Mouse (Mus musculus): Measurements from ENCODE around the gene Sp100.
"Not testable (repeated sequence)": the region's sequence is repeated elsewhere in the genome, so short reads cannot be mapped to it uniquely, and the experiment has no call there.

Sp100 gene

DNA sequence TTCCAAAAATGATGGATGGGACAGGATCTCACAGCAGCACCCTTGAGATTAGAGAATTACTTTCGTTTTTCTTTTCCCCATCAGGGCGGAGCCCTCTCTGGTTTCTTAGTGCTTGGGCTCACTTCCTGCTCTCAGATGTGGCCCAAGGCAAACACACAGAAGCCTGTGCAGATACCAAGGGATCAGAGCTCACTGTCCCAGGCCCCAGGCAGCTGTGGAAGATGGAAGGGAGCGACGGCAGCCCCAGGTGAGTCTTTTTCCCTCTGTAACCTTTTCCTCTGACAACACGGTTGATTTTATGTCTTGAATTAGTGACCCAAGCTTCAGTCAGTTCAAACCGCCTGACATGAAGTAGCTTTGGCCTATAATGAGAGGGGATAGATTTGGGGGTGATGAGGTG is at the start of gene Sp100:
Sp100 (plus strand) TSS at position 108 of the 400 bp plus-strand sequence.
- in situ Hi-C loops (cut with MseI, MboI), result not testable (repeated sequence)

DNA sequence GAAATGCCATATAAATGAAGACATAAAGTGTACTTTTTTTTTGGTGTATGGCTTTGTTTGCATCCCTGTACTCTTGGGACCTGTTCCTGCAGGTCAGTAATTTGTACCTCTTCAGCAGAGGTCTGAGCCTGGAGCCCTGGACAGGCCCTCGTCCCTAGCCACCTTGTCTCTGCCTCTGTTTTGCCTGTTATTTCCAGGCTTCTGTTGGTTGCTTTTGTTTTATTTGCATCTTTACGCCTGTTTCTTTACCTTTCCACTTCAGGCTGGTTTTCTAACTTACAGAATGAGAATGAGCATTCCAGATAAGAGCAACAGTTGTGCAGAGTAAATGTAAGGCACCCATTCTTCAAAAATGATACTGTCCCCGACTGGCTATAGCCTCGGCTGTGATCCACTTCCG is 49.7 kb upstream of the Sp100 start, which contains the start of gene Sp140:
Sp140 (plus strand) TSS at position 301 of the 400 bp plus-strand sequence.
- in situ Hi-C loops (cut with MseI, MboI), result not testable (repeated sequence)

DNA sequence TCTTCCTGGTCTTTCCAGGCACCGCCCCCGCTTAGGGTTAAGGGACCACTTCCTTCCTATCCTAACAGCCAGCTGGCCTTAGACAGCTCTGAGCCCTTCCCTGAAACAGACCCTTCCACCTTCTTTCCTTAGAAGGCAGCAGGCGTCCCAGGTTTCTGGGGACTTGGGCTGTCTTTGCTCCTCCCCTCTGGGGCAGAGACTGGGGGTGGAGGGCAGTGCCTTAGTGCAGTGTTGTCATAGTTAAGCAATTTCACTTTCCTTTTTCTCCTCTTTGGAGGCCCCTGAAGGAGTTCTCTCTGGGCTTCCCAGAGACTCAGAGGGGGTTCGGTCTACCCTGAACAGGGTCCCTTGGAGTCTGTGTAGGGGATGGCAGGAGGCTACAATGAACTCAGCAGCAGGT is 49.0 kb upstream of the Sp100 start:
- in situ Hi-C loops (cut with MseI, MboI), result not testable (repeated sequence)

DNA sequence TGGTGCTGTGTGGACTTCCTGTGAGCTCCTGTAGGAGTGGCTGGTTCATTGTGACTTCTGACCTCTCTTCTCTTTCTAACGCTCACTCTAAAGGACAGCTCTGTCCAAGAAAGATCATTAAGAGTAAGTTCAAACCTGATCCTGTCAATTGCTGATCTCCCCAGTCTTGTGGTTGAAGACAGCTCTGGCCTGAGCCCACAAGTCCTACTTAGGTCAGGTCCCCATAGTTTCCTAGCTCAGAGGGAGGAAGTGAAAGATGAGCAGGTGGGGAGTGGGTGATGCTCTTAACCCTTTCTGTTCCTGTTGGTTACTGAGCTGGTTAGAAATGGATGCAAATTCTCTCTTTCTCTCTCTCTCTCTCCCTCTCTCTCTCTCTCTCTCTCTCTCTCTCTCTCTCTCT is 45.4 kb upstream of the Sp100 start:
- in situ Hi-C loops (cut with MseI, MboI), result not testable (repeated sequence)

DNA sequence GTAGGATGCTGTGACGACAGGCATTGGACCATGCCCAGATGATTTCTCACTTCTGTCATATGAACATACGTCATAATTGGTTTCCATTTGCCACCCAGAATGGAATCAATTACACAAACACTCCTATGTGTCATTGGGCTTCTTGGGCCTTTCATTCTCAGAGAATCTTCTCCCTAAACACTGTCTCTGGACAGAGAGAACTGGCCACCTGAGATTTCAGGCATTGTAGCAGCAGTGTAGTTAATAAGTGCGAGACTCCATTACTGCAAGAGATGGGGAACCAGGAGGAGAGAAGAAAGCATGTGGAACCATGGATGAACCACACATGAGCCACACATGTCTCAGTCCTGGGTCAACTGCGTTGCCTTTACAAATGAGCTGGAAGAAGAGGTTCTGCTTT is 41.4 kb upstream of the Sp100 start:
- in situ Hi-C loops (cut with MseI, MboI), result not testable (repeated sequence)

DNA sequence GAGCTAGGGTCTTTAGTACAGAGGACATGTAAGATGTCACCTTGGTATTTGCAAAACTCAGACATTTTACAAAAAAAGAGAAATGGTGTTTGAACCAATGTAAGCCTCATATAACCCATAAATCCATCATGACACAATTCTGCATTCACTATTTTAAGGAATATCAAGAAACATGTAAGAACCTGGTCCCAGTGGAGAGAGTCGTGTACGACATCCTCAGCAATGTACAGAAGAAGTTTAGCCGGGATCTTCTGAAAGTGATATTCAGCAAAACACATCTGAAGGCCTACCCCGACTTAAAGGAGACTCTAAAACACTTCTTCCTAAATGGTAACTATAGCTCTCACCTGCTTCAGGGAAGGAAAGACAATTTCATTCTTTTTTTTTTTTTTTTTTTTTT is 39.2 kb upstream of the Sp100 start:
- in situ Hi-C loops (cut with MseI, MboI), result not testable (repeated sequence)

DNA sequence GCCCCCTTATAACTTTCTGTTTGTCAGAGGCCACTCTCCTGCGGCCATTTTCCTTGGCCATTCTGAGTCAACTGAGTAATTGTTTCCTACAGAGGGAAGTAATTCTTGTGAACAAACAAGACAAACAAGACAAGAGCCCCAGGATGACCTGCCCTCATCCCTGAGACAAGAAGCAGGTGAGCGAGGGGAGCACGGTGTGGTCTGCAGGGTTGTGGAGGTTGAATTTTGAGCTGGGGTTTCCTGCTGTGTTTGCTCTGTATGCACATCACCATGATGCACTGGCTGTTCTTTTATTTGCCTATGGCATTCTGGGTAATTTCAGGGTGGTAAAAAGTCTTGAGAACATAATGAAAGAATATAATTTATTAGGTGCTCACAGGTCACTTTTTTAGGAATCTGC is 34.7 kb upstream of the Sp100 start:
- in situ Hi-C loops (cut with MseI, MboI), result not testable (repeated sequence)

DNA sequence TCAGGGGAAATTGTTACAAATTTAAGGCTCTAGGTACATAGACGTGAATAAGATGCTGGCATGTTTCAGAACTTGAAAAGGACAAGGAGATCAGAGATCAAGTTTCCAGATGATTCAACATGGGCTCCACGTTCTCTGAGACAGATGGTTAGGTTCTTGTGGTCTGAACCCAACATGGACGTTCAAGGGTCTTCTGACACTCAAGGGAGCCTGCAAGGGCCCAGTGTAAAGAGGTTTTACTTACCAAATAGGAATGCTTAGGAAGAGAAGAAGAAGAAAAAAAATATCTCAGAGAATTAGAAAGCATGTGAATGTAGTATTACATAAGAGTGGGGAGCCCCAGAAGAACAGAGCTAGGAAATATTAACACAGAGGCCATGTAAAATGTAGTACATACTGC is 34.0 kb upstream of the Sp100 start:
- in situ Hi-C loops (cut with MseI, MboI), result not testable (repeated sequence)

DNA sequence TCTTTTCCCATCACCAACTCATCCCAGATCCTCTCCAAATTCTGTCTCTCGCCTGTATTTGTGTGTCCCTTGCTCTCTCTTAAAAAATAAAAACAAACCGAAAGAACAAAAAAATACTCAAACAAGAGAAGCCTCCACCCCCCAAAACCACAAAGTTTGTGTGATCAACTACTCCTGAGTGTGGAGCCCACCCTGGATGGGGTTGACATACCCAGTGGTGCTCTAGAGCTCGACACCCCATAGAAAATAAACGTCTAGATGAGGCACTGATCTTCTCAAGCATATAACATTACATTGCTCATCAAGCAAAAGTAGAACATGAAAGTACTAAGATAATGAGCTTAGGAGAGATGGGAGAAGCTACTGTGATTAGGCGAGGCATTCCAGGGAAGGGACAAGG is 32.6 kb upstream of the Sp100 start:
- in situ Hi-C loops (cut with MseI, MboI), result not testable (repeated sequence)

DNA sequence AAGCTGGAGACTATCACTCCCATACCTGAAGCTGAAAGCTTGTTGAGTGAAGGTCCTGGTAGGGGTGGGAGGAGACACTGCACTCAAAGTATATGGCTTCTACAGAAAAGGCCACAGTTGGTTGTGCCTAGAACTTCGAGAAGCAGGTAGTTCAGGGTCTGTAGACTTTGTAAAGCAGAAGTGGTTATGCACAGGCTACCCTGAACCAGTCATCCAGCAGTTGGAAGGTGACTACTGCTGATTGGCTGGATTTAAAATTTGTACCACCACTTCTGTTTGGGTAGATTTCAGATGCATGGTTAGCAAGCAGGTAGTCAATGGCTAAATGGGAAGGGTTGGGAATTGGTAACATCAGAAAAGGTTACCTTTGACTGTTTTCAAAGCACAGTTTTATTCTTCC is 31.1 kb upstream of the Sp100 start:
- in situ Hi-C loops (cut with MseI, MboI), result not testable (repeated sequence)

DNA sequence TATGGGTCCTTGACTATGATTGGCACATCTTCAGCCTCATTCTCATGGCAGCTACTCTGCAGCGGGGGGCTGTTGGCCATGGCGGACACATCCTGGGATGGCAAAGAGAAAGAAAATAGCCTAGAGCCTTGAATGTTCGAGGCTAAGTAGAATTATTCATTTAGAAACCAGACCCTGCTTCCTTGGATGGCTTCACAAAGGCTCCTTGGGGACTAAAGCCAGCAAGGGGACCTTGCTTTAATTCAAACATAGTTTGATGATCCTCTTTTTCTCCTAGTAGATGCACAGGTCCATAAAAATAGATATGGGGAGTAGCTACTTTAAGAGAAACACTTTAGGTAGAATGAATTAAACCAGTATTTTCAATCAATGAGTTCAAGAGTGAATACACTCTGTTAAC is 12.9 kb upstream of the Sp100 start:
- in situ Hi-C loops (cut with MseI, MboI), result not testable (repeated sequence)

DNA sequence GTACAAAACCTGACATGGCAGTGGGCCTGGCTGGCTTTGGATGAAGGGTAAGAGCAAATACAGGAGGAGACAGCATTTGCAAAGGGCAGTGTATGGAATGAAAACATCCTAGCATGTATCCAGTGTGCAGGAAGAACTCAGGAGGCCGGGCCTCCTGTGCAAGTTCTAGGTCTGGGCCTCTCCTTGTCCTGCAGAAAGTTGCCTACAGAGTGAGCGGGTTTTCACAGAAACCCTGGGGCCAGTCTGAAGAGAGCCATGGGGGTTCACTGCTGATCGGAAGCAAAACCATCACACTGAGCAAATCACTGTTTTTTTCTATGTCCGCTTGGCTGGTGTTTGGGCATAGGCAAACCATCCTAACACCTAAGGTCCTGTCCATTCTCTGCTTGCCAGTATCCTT is 11.6 kb upstream of the Sp100 start:
- in situ Hi-C loops (cut with MseI, MboI), result not testable (repeated sequence)

DNA sequence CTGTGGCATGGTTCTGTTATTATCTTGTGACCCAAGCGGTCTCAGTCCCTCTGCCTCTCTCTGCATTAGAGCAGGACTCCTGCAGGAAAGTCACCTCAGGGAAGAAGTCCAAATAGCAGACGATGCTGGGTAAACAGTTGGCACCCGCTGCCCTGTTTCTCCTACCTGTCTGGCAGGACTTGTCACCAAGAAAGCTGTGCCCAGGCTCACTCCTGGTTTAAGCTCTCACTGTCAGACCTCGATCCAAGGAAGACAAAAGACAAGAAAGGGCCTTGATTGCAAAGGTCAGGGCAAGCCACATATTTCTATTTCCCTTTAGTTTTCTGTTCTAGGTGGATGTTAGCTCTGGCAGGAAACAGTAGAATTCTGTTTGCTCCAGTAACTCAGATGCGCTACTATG is 736 bp downstream of the Sp100 start:
- in situ Hi-C loops (cut with MseI, MboI), result not testable (repeated sequence)

DNA sequence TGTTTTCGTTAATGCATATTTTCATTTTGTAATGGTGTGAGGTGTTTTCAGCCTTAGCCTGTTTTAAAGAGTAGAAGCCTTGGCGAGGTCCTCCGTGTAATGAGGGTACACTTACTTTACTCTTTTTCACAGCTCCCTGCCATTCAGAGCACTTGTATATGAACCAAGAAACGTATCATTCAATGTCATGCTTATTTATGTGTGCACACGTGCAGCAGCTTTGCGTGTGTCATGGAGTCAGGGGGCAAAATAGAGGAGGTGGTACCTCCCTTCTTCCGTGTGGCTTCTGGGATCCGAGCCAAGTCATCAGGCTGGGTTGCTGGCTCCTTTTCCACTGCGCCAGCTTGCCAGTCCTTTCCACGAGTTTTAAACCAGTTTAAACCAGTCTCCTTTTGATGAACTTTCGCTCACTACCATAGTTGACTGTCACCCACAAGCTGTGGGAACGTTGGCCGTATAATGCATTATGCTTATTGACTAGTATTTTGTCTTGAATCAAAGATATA is 2.0 kb downstream of the Sp100 start:
- in situ Hi-C loops (cut with MseI, MboI), result not testable (repeated sequence)

DNA sequence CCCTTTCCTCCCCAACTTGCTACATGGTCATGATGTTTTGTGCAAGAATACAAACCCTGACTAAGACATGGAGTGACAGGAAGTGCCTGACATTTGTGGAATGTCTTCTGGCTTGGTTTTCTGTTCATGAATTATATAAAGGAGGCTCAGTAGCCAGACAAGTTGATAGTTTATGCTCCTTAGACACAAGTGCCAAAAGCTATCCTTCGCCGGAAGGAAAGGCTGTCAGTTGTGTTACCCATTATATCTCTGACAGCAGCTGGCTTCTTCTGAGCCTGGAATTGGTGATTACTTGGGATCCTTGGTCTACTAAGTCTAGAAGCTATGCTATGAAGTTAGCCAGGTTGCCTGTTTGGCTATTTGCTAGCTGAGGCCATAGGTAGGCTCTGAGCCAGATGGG is 7.4 kb downstream of the Sp100 start:
- in situ Hi-C loops (cut with MseI, MboI), result not testable (repeated sequence)

DNA sequence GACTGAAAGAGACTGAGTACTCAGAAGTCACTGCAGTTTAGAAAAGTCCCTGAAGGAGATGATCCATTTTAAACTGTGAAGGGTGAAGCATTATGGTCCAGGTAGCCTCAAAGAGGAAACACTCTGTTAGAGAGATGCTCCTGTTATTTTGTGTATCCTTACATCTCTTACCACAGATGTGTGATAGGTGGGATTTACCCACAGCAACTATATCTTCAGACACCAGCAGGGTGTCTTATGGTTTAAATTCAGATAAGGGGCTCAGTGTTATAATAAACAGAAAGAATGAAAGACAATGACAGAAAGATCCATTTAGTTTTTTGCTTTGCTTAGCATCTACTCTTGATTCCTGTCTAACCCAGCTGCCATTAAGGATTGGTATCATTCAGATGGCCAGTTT is 14.5 kb downstream of the Sp100 start:
- in situ Hi-C loops (cut with MseI, MboI), result no loop called here

DNA sequence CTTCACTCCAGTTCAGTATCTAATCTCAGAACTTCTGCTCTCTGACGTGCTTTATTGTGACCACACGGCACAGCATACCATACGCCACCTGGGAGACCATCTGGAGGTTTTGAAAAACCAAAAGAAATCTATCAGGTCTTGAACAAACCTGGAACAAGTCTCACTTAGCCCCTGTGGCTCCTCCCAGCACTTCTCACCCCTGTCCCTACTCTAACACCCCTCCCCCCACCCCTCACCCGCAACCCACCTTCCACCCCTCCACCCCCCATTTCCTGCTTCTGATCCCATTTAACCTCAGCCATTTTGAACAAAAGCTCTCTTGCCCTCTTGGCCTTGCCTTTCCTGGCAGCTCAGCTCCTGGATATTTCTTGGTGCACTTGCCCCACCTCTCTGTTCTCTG is 30.4 kb downstream of the Sp100 start:
- in situ Hi-C loops (cut with MseI, MboI), result no loop called here

DNA sequence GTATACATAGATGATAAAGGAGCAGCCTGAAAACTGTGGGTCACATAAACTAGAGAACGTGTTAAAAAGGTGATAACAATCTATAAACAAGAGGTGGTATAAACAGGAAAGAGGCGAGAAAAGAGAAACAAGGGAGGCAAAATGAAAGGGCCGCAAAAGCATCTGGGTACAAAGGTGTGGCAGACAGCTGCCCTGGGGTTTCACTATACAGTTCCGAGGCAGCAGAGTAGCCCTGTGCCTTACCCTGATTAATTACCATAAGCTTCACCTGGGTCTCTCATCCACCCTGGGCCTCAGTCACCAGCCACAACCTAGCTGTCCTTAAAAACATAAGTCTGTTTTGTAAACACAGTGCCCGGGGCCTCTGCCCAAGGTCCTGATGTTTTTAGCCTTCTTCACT is 36.9 kb downstream of the Sp100 start:
- in situ Hi-C loops (cut with MseI, MboI), result no loop called here

DNA sequence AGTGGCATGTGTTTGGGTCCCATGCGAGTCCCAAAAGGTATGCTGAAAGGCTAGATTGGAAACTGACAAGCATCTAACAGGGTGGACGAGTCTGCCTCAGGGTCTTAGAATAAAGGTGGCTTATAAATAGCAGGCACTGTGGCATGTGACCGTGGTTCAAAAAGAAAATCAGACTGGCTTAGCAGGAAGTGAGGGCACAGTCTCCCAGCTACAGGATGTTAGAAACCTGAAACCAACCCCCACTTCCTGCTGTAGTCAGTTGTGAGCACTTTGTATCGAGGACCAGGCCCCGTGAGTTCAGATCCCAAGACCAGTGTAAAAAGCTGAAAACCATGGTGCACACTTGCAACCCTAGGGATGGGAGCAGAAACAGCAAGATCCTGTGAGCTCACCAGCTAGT is 37.6 kb downstream of the Sp100 start:
- in situ Hi-C loops (cut with MseI, MboI), result no loop called here

DNA sequence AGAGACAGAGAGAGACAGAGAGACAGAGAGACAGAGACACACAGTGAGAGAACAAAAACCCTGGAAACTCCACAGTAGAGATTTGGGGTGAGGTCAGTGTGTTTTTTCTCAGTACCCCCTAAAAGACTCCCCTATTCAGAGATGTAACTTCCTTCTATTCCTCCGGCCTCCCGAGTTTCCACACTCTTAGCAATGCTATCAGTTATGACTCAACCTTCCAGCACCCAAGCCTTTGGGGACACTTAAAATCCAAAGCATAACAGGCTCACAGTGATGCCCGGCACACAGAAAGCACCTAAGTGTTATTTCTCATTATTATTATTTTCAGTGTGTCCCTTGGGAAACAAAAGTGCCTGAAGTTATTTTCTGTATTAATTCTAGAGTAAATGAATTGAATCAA is 40.8 kb downstream of the Sp100 start:
- in situ Hi-C loops (cut with MseI, MboI), result no loop called here

DNA sequence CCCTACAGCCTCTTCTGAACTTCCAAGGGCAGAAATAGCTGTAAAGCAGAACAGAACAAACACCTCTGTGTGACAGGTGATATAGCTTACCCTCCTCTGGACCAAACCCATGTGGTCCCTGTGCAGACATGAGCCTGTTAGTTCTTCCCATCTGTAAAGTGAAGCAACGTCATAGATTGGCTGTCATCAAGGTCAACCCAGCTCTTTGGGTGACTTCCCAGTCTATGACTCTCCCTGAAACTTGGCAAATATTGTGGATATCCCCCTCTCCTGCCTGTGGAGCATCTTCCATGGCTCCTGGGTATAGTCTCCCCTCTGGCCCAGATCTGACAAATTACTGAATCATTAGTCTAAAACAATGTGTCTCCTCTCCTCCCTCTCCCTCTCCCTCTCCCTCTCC is 42.5 kb downstream of the Sp100 start:
- in situ Hi-C loops (cut with MseI, MboI), result no loop called here

DNA sequence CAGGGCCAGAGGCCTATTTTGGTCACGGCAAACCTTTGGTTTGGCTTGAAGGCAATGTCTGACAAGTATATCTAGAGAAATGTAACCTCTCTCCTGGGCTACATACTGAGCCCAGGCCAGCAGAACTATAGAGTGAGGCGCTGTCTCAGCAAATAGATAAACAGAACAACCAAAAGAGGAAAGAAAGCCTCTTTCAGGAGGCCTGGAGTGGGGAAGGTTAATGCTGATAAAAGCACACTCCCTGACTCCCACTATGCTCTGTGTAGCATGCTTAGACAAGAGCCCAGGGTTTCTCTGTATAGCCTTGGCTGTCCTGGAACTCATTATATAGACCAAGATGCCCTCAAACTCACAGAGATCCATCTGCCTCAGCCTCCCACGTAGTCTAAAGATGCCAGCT is 43.5 kb downstream of the Sp100 start:
- in situ Hi-C loops (cut with MseI, MboI), result no loop called here

DNA sequence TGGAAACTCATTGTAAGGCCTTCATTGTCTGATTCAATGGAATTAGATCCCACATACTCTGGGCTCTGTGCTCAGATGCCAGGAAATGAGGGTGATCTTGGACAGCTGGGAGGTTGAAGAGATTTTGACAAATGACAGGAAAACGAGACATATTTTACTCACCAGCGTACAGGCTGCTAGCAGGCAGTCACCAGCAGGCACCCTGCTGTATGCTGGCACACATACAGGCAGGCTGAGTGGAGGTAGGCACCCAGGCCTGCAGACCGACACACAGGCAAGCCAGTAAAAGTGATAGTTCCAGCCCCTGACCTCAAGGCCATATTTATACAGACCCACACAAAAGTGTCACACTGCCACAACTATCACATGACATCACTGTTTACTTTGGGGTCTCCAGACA is 45.9 kb downstream of the Sp100 start:
- in situ Hi-C loops (cut with MseI, MboI), result no loop called here

DNA sequence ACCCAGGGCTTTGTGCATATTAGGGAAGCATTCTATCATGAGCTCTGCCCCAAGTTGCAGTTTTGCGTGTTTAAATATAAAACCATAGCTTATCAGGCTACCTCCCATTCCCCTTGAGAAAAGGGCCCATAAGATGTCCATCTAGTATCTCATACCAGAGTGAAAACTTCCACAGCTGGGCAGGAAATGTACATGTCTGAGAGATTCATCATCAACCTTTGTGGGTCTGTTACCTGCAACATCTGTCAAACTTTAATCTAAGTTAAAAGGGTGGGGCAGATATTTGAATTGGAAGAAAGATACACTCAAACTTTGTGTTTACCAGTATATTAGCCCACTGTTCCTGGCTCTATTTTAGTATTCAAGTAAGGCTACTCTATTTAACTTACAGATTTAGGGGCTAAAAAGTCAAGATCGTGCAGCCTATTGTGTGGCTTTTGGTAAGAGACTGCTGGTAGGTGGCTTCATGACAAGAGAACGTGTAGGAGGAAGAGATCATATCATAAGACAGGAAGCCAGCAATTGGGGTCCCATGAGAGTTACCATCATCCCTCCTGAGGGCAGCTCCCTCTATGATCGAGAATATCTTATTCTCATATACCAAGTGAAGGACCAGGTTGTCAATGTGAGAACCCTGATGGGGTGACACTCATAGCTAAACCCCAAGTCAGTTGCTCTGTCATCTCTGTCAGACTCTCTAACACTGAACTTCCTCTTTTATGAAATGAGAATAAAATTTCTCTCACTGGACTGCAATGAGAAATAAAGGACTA is 48.1 kb downstream of the Sp100 start:
- in situ Hi-C loops (cut with MseI, MboI), result no loop called here

Measured in mouse trophoblast stem cell (cell line).